Mouse (Mus musculus) midbrain, embryonic 15.5 days (tissue): ENCODE measurements at regions not wholly inside any gene's neighbourhood (a gene's known extent, or its start where the extent isn't known, plus 50 kb on each side); places are given as distances from the start of the nearest gene placed in this dataset.

Experiments
- ATAC-seq: fragments of 200-750 bp; cut with Nextera tagmentation; replicated peaks from 2 replicates; pipeline ENCODE4 v1.8.0; 2017; ENCODE audit warnings: moderate TSS enrichment
- H3K27ac ChIP-seq: fragments of 300-500 bp; sonication (generic); 2 replicates; pipeline ENCODE4 v1.5.1; 2015; ENCODE audit warnings: mild to moderate bottlenecking, inconsistent platforms
- H3K27me3 ChIP-seq: fragments of 300-500 bp; sonication (generic); replicated peaks from 2 replicates; pipeline ENCODE4 v1.6.1; 2015; ENCODE audit warnings: inconsistent platforms
- H3K36me3 ChIP-seq: fragments of 300-500 bp; sonication (generic); replicated peaks from 2 replicates; pipeline ENCODE4 v1.6.1; 2015; ENCODE audit warnings: inconsistent platforms
- H3K4me1 ChIP-seq: fragments of 300-500 bp; sonication (generic); 2 replicates; pipeline ENCODE4 v1.6.1; 2015; ENCODE audit warnings: inconsistent platforms
- H3K4me2 ChIP-seq: fragments of 300-500 bp; sonication (generic); 2 replicates; pipeline ENCODE4 v1.6.1; 2015; ENCODE audit warnings: inconsistent platforms, mild to moderate bottlenecking, moderate library complexity
- H3K4me3 ChIP-seq: fragments of 300-500 bp; sonication (generic); 2 replicates; pipeline ENCODE4 v1.5.1; 2015; ENCODE audit warnings: mild to moderate bottlenecking, inconsistent platforms
- H3K9ac ChIP-seq: fragments of 300-500 bp; sonication (generic); 2 replicates; pipeline ENCODE4 v1.6.1; 2015; ENCODE audit warnings: mild to moderate bottlenecking, inconsistent platforms
- H3K9me3 ChIP-seq: fragments of 300-500 bp; sonication (generic); 2 replicates; pipeline ENCODE4 v1.6.1; 2016; ENCODE audit warnings: inconsistent platforms
- WGBS: fragments of 180-500 bp; shearing (Covaris S2); methylation state at CpG from one replicate; pipeline ENCODE4 v1.1.7; 2015; ENCODE audit warnings: mixed read lengths; 5-methylcytosine and 5-hydroxymethylcytosine counted together

DNA sequence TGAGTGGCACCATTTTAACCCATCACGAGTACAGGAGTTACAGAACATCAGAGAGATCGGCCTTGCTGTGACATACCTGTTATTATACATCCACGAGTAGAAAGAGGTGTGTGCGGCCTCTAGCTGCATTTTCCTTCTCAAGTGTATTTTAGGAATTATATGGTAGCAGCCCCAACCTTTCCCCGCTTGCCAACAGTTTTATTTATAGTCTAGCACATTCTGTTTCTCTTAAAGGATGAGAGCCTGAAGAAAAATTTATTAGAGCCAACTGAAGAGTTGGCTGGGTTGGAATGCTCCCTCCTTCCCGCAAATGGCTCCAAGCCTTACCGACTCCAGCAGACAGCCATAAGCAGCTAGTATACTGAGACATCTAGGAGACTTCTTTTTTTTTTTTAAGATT, 67.0 kb upstream of the Frmd4b start:
- no peak for ATAC-seq
- no peaks in the 10 kb centered on the region for H3K9me3 ChIP-seq
- no peaks in the 10 kb centered on the region for H3K36me3 ChIP-seq
- no peak overlapping the region for H3K4me2 ChIP-seq
- no peak overlapping the region for H3K27ac ChIP-seq
- no peak overlapping the region for H3K4me3 ChIP-seq
- H3K9ac ChIP-seq, result no peak overlapping the region
- H3K27me3 ChIP-seq, result no peaks in the 10 kb centered on the region
- WGBS, result 87% methylated on average over 7 of the region's 7 CpGs
- no peaks in the 10 kb centered on the region for H3K4me1 ChIP-seq

DNA sequence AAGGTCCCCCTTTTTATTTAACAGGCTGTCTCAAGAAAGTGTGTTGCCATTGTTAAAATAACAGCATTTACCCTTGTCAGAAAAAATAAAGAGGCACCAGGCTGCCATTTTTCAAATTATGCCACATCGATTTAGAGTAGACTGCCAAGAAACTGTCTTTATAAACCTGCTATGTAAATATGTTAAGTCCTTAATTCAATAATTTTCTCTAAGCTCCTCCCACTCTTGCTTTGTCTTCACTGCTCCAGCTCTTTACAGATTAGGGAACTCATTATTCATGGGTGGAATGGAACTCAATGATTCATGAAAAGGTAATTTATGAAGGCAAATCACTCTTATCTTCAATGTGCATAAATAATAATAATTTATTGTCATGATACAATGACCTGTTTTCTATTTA, 64.9 kb upstream of the Frmd4b start:
- Histone ChIP-seq H3K4me3 (no peak overlapping the region), H3K9me3 (no peaks in the 10 kb centered on the region), H3K36me3 (no peaks in the 10 kb centered on the region), H3K27ac (no peak overlapping the region), H3K4me2 (no peak overlapping the region), H3K9ac (no peak overlapping the region), H3K4me1 (no peaks in the 10 kb centered on the region), H3K27me3 (no peaks in the 10 kb centered on the region)
- no peak for ATAC-seq
- 59% methylated on average over 1 of the region's 1 CpGs for WGBS

DNA sequence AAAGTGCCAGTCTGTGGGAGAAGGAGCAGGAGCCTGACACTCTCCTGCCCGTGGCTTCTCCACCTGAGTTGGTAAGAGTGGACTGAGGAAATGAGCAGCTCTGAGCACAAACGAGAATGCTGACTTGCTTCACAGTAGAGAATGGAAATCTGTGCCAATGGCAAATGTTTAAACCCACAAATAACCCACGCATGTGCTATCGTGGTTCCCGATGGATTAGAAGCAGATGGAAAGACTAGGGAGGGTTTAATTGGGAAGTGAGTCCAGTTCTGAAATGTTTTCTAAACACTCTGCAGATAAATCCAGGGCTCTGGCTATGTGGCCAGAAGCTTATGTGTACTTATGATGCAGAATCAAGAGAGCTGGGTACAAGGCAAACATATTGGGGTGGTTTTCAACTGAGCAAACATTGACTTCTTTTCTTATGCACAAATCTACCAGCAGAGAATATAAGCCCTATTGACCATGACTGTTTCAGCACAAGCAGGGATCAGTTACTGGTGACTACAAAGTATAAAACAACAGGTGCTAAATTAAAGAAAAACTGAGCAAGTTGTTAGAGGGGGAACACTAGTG, 57.9 kb upstream of the Frmd4b start:
- no peak overlapping the region for H3K4me2 ChIP-seq
- H3K9ac ChIP-seq, result no peak overlapping the region
- H3K27ac ChIP-seq, result no peak overlapping the region
- ATAC-seq, result no peak
- H3K4me3 ChIP-seq, result no peak overlapping the region
- H3K27me3 ChIP-seq, result no peaks in the 10 kb centered on the region
- no peaks in the 10 kb centered on the region for H3K9me3 ChIP-seq
- no peaks in the 10 kb centered on the region for H3K36me3 ChIP-seq
- 83% methylated on average over 5 of the region's 5 CpGs for WGBS
- no peaks in the 10 kb centered on the region for H3K4me1 ChIP-seq

DNA sequence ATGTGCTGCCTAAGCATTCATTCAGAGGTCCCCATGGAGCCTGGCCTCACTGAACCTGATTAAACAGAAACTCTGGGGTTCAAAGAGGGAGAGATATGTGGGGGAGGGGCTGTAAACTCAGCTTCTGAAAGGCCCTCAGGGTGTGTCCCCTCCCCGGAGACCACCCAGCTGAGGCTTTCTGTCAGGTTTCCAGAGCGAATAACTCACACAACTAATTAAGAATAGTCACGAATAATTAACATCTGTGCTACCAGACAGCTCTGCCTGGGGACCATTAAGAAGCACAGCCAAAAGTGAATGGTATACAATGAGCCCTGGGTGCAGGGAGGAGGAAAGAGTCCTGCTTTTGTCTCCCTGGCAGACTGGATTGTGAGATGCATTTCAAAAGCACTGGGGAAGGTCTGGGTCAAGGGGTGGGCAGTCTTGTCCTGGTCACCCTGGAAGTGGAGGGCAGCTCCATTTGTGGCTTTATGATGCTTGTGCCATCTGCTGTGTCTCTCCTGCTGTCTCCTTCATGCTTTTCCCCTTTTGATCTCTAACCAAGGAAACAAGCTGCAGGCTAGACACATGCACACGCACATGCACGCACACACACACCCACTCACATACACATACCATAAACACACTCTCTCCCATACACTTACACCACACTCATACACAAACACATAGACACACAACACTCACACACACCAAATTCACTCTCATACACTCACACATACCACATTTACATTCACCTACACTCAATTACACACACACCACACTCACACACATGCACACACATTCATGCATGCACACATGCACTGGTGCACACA, 49.7 kb upstream of the Frmd4b start:
- H3K4me2 ChIP-seq, result no peak overlapping the region
- H3K36me3 ChIP-seq, result no peaks in the 10 kb centered on the region
- H3K27ac ChIP-seq, result 0 out of 2 replicates have a peak overlapping the region, but pooled peaks have one; percentile 53
- peak; percentile 72 for ATAC-seq
- WGBS, result 14% methylated on average over 5 of the region's 5 CpGs
- no peak overlapping the region for H3K4me3 ChIP-seq
- H3K4me1 ChIP-seq, result peaks cover 13% of the 10 kb centered on the region
- H3K9me3 ChIP-seq, result no peaks in the 10 kb centered on the region
- no peak overlapping the region for H3K9ac ChIP-seq
- no peaks in the 10 kb centered on the region for H3K27me3 ChIP-seq
